Mouse (Mus musculus) left cerebral cortex, adult 8-10 months (tissue): ENCODE results near the gene A830018L16Rik. TPM values are rescaled to one million over a fixed set of nuclear protein-coding genes. Genes with fewer than 3 reads are reported as not detected.

Source experiments
- DNase-seq, 2 experiments: peaks; one replicate each; pipeline ENCODE4 v3.0.0; 2022; ENCODE audit warnings: low spot score in 2 of 2
- total RNA-seq, 4 experiments: library from RNA; stranded (reverse); gene quantifications; 2 replicates each; pipeline ENCODE4 v1.2.4; 2022

A830018L16Rik gene
- total RNA-seq, 4 experiments from 2014 or later = 93.1 to 95.5 (median 93.9) TPM

DNA sequence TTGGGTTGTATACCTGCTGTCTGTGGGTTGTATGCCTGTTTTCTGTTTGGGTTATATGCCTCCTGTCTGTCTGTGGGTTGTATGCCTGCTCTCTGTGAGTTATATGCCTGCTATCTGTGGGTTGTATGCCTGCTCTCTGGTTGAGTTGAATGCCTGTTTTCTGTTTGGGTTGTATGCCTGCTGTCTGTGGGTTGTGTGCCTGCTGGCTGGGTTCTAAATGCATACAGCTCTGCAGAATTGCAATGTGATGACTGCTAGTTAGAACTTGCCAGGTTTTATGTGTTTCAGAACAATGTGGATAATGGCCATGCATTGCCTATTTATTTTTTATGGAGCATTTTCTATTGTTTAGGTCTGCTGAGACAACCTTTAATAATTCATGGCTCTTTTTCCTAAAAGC, 236.2 kb downstream of the A830018L16Rik start:
- peak in 1 of 2 experiments; percentile 23 for DNase-seq

DNA sequence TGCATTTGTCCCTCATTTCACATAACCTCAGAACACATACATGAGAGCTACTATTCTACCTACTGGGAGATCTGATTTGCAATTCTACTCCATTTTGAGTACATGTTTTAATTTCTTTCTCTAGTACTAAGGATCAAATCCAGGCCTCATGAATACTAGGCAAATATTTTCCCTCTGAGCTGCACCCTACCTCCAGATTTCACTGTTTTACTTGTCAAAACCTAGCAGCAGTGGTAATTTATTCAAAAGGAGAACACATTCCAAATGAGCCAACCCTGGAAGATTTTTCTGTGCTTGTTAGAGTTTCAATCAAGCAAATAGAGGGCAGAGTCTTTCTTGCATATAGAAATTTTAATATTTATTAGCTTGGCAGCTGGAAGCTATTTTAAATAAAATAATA, 238.9 kb downstream of the A830018L16Rik start:
- DNase-seq = no peak

DNA sequence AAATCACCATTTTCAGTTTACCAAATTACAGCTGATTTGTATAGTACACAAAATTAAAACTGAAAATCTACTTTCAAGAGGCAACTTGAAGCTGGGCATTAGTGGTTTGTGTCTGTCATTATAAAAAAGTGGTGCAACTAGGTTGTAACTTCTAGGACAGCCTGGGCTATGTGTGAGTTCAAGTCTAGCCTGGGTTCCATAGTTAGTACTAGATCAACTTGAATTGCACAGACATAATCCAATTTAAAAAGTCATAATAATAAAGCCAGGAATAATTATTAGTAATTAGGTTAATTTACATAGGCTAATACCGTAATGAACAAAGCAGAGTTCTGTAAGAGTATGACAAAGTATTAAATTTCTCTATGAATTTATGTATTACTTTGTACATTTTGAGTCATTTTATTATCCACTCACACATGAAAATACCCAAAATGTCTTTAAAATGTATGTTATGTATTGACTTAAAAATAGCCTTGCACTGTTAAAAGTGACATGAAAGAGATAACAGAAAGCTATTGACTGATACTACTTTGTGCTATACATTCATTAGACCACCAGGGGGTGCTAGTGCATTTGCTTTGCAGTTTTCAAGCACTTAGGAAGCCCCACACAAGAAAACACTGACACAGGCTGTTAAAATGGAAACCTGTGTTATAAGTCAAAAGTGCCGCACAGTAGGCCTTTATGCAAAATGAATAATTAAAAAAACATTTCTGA, 243.6 kb downstream of the A830018L16Rik start:
- DNase-seq = no peak

DNA sequence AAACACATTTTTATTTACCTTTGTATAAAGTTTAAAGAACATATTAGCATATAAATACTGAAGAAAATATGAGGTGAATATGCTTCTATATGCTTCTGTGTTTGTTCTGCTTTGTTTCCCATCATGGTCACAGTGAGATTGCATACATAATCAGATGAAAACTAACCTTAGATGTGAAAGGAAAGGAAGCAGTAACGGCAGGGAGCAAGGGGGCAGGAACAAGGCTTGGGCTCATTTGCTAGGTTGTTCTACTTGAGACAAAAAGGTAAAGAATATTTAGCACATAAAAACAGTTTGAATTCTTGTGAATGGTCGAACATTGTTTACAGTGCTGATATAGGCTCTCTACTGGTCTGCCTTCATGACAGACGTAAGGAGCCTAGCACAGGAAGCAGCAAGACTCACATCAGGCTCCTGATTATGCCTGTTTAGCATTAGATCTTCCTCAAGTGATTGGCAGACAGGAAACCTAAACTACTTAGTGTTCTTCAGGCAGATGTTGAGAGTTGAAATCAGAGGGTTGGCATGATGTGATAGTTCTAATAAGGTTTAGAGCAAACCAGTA, 244.2 kb downstream of the A830018L16Rik start:
- DNase-seq = no peak

DNA sequence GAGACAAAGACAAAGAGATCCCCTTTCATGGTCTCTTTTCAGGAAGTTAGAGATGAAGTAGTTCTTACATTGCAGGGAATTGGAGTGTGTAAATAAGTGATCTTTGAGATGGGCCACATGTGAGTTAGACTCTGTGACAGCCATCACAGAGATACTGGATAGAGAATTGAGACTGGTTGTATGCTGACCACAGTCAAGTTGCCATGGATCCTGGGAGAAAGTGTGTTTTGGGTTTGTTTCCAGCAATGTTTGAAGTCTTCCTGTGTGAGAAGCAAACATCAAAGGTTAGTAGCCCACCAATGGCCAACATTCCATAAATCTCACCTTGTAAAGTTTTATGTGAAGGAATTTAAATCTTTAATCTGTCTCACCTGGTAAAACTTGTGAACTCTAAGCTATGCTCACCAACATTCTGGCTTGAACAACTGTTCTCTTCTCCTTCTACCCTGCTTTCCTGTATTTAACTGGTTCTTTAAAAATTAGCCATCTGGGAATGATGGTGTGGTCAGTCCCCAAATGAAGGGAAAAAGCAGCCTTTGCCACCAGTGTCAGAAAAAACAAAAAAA, 330.9 kb downstream of the A830018L16Rik start:
- no peak for DNase-seq

DNA sequence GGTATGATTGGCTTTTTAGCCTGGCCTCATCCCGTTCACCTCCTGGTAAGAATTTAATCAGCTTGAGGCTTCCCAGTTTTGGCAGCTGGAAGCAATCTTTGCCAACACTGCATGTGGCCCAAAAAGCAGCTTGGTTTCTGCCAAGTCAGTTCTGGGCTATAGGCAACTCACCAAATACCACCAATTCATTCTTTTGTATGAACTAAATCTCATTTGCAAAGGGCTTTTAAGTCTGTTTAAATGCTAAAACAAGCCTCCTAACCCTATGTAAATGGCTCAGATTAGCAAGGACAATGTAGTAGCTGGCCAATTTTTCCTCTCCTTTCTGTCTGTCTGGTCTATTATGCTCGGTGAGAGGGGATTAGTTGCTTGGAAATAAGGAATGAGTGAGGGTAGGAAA, 334.5 kb downstream of the A830018L16Rik start:
- no peak for DNase-seq

DNA sequence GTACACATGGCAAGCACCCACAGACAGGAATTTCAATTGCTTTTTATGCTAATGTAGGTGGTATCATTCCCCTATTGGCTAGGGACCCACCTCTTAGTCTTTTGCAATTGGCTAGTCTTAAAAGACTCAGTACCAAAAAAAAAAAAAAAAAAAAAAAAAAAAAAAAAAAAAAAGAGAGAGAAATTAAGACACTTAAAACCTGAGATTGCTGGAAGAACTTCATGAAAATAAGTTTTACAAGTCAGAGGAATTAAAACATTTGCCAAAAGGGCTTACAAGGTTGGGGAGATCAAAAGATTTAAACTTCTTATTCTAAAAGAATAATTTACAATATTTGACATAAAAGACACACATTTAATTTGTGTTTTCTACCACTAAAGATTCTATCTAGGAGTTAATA, 336.2 kb downstream of the A830018L16Rik start:
- DNase-seq = no peak

DNA sequence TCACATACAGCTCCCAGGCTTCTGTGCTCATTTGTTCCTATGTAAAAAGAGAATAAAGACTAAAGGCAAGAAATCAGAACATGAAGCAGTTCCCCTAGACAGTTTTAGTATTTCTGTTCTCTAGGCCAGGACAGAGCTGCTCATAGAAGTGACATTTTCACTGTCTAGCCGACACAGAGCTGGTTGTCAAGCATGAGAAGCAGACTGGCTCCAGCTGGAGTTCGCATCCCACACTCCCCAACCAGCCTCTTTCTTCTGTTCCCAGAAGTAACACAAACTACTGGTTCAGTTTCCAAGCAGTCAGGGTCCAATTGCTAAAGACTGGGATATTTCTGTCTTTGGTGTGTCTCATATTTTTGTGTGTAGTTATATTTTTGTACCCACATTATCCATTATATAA, 336.7 kb downstream of the A830018L16Rik start:
- DNase-seq = peak in 1 of 2 experiments; percentile 21

DNA sequence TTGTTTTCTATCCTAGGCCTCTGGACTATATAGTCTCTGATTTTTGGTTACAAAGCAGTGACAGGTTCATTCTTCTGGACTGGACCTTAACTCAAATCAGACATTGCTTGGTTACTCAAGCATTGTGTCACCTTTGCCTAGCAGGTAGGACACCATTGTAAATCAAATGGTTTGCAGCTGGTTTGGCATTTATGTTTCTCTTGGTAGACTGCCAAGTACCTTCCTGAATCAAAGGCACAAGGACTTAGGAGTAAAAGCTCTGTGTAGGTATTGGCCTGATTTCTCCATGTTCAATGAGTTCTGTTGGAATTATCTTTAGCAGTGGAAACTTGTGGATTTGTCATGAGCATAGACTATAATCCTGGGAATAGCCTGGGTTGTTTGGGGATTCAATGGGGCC, 338.1 kb downstream of the A830018L16Rik start:
- no peak for DNase-seq

DNA sequence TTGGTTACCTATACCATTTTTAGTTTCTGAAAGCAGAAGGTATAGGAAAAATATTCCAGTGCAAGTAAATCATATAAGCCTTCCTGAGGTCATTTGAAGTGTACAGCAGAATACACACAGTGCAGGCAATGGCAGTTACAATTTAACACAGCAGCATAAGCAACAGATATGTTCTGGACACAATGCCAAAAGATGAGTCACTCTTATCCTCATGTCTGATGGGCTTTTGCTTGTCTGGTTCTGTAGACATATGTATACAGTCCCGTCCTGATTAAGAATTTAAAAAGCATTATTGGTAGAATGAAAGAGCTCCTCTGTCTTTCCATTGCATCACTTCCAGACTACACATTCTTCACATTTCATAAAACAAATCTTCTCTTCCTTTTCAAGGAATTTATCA, 374.4 kb downstream of the A830018L16Rik start:
- DNase-seq = no peak

DNA sequence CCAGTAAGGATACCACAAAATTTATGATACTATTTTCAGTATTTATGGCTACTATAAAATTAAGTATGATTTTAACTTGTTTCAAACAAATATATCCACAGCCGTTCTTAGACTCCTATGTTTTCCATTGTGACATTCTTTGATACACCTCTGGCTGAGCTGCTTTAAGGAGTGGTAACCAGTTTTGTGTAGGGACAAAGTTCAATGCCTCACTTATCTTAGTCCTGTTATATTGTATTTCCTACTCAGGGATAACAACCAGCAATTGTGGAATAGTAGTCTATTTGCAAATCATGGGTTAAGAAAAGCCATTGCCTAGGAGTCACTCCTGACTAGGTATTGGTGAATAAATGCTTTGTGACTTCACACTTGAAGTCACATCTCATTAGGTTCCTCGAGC, 378.9 kb downstream of the A830018L16Rik start:
- DNase-seq = no peak

DNA sequence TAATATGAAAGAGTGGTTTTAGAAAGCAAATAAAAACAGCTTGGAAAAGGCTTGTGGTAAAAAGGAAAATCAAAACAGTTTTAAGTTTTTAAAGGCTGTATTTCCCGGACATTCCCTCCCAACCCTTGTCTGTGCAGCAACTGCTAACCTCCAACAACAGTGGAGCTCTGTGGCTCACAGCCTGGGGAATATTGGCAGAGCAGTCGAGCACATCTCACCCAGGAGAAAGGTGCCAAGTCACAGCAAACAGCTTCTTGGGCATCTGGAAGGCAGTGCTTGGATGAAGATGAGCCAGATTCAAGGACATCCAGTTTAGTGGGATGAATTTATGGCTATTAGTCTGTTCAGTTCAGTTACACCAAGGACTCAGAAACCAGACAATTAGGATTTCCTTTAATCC, 381.8 kb downstream of the A830018L16Rik start:
- peak in 1 of 2 experiments; percentile 5 for DNase-seq

DNA sequence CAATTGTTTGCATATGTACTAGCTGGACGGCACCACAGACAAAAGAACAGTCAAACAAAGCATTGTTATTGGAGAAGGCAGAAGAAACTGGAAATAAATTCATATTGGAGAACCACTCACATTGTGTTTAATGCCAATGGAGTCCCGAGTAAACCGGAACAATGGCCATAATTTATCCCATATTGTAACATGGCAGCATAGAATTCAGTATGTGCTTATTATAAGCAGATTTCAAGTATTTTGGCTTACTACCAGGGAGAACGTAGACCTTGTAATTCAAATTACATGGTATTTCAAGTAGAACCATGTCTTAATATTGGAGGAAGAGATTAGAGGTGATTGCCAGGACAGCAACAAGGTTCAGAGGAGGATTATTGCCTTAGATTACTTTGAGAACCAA, 458.9 kb downstream of the A830018L16Rik start:
- DNase-seq = no peak

DNA sequence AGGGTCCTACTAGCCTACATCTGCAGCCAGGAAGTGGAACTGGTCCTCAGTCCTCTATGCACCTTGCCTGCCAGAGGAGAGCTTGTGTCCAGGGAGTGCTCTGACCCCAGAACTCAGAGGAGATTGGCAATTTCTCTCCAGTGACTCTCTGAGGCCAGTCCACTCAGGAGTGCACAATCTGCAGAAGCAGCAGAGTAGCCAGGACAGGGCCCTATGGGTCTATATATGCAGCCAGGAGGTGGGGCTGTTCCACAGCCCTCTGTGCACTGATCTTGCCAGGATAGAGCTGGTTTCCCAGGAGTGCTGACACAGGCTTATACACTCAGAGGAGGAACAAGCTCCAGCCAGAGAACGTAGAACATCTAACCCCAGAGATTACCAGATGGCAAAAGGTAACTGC, 459.7 kb downstream of the A830018L16Rik start:
- no peak for DNase-seq

DNA sequence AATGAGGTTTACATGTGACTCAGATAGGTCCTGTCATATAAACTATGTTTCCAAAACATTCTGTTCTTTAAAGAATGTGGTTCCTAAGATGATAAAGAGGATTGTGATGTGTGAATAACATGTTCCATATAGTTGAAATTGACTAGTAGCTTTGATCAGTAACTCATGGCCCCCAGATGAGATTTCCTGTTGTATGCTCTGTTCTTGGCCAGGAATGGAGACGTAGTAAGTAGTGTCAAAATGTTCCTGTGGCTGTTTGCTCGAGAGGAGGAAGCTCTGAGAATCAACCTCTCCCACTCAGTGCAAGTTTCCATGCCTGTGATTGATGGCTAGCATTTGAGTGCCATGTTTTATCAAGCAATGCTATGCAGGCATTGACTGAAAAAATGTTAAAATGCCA, 467.8 kb downstream of the A830018L16Rik start:
- DNase-seq = no peak

DNA sequence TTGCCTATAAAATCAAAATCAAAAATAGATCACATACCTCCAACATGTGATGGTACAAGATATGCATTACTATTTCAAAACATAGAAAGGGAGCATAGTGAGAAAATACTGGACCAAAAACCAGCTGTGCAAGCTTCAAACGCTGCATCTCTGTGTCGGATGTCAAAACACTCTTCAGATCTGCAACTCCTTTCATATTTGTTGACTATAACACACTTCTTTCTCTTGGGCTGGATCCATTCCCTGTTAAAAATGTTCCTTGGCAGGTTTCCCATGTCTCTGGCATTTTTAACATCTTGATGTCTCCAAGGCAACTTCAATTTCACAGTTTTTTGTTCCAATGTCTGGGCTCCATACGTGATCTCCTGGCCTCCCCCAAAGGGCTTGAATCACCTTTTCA, 481.8 kb downstream of the A830018L16Rik start:
- peak in 1 of 2 experiments; percentile 5 for DNase-seq

DNA sequence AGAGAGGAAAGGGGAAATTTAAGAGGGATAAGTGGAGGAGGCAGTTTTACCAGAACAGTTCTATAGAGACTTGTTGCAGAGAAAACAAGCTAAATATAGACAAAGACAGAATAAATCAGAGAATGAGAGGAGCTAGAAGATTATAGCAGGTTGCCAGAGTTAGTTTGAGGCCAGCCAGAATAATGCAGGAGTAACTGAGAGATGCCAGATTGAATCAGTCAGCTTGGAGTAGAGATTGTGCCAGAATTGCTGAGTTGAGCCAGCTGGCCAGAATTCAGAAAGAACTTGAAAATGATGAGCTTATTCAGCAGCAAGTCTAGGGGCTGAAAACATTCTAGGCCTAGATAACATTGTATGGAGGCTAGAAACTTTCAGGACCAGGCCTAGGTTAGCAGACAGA, 502.0 kb downstream of the A830018L16Rik start:
- no peak for DNase-seq

DNA sequence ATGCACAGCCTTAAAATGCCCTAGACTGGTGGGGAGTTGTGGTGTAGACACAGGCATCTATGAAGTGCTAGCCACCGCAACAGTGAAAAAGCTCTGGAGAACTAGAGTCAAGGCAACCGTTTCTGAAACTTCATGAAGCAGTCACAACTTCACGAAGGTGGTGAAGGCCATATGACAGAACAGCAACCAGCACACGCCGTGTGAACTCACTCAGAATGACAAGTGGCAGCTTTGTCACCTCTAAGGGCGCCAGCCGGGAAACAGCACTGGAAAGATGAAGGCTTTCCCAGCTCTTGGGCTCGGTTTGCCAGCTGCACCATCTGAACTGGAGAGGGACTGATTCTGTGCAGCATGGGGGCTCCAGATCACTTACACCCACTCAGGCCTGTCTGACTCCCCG, 523.1 kb downstream of the A830018L16Rik start:
- DNase-seq = peak in 1 of 2 experiments; percentile 9

DNA sequence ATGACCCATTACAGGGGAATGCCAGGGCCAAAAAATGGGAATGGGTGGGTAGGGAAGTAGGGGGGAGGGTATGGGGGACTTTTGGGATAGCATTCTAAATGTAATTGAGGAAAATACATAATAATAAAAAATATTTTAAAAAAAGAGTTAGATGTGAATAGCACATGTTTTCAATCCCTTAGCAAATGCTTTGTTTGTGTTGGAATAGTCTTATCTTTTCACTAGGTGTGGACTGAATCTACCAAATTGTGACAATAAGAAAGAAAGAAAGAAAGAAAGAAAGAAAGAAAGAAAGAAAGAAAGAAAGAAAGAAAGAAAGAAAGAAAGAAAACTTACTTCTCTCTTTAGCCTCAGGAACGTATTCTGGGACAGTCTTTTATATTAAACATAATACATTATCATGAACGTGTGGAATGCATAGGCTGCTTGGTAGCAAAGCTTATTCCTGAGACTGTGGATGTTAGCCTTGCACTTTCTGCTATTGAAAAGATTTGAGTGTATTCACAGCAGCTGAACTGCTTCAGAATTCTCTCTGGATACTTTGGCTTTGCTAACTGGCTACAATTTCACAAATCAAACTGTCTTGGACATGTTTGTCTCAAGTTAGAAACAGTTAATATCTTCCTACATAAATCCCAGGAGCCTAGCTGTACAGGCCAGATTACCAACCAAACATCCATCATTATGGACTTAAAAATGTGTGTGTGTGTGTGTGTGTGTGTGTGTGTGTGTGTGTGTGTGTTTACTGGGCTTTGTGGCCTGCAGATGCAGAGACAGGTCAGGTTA, 545.7 kb downstream of the A830018L16Rik start:
- no peak for DNase-seq

DNA sequence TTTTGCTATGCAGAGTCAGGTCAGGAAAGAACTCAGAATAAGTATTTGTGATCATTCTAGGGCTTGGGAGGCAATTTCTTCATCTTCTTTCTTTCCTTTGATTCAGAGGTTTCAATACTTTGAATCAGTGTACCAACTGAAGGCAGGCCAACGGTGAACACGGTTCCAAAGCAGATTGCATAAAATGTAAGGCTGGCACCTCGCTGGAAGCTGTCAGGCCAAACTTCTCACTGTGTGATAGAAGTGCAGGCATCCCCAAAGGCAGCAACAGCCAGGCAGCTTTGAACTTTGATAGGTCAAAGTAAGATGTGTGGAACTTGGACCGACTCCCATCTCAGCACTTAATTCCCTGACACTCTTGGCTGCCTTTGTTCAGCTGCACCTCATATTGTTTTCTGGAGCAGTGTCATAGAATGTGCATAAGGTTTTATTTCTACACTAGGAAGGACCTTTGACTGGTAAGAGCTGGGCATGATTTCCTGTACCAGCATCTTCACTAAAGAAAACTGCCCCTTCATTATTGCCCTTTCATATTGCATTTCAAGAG, 568.8 kb downstream of the A830018L16Rik start:
- no peak for DNase-seq

DNA sequence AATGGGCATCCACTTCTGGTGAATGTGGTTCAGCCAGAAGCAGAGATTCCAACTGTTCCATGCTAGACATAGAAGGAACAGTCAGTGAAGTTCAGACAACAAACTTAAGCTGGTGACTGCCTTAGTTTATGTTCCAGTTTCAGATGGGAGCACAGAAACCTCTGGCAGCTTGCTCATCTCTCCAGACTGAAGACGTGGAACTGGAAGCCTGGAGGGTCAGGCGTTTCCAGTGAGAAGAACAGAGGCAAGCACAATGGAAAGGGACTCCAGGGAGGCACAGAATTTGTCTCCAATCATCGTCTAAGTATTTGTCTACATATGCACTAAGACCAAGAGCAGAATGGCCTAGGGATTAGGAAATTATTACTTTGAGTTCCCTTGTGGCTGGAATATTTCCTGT, 576.1 kb downstream of the A830018L16Rik start:
- no peak for DNase-seq
